Mouse (Mus musculus): Measurements from ENCODE around the gene Hnrnpd. TPM values are rescaled to one million over a fixed set of nuclear protein-coding genes. Genes with fewer than 3 reads are reported as not detected.

Hnrnpd gene
- polyA plus RNA-seq, 1 experiment from 2014 or later: 178 TPM

GRCm38 (mm10) chr5:100000048-100000447 is 21.3 kb upstream of the Hnrnpd start:
- Histone ChIP-seq H3K27me3 (replicated peaks) (no peaks in the 10 kb centered on the region), H3K4me2 (no peak overlapping the region), H3K27ac (no peak overlapping the region), H3K36me3 (no peaks in the 10 kb centered on the region), H3K4me3 (replicated peaks) (no peak overlapping the region), H3K9me3 (no peaks in the 10 kb centered on the region), H3K4me1 (no peaks in the 10 kb centered on the region), H3K9ac (no peak overlapping the region)
- 78% methylated on average over 7 of the region's 7 CpGs for WGBS
- ATAC-seq (ENCODE audit: insufficient read depth, low FRiP score, low read depth): peak; percentile 47; the same call in 1 of the 2 replicates

GRCm38 (mm10) chr5:99994680-99995079 is 15.9 kb upstream of the Hnrnpd start:
- Histone ChIP-seq H3K27ac (no peak overlapping the region), H3K4me1 (no peaks in the 10 kb centered on the region), H3K9ac (no peak overlapping the region), H3K36me3 (no peaks in the 10 kb centered on the region), H3K4me3 (replicated peaks) (no peak overlapping the region), H3K9me3 (no peaks in the 10 kb centered on the region), H3K27me3 (replicated peaks) (no peaks in the 10 kb centered on the region), H3K4me2 (no peak overlapping the region)
- ATAC-seq (ENCODE audit: insufficient read depth, low FRiP score, low read depth): no peak
- 80% methylated on average over 3 of the region's 3 CpGs for WGBS

GRCm38 (mm10) chr5:99994166-99994565 is 15.4 kb upstream of the Hnrnpd start:
- Histone ChIP-seq H3K36me3 (no peaks in the 10 kb centered on the region), H3K27me3 (replicated peaks) (no peaks in the 10 kb centered on the region), H3K9me3 (no peaks in the 10 kb centered on the region), H3K27ac (no peak overlapping the region), H3K4me3 (replicated peaks) (no peak overlapping the region), H3K4me2 (no peak overlapping the region), H3K4me1 (no peaks in the 10 kb centered on the region), H3K9ac (no peak overlapping the region)
- ATAC-seq (ENCODE audit: insufficient read depth, low FRiP score, low read depth): no peak
- 78% methylated on average over 3 of the region's 3 CpGs for WGBS

GRCm38 (mm10) chr5:99983452-99984061 is 4.8 kb upstream of the Hnrnpd start:
- Histone ChIP-seq H3K4me3 (replicated peaks) (no peak overlapping the region), H3K9ac (no peak overlapping the region), H3K27me3 (replicated peaks) (no peaks in the 10 kb centered on the region), H3K4me1 (no peaks in the 10 kb centered on the region), H3K9me3 (no peaks in the 10 kb centered on the region), H3K27ac (no peak overlapping the region), H3K4me2 (no peak overlapping the region), H3K36me3 (no peaks in the 10 kb centered on the region)
- no peak for ATAC-seq (ENCODE audit: insufficient read depth, low FRiP score, low read depth)
- WGBS: 85% methylated on average over 9 of the region's 9 CpGs

GRCm38 (mm10) chr5:99977516-99978301 is 1.0 kb downstream of the Hnrnpd start:
- peak overlapping the region; percentile 67 for H3K4me2 ChIP-seq
- WGBS: under 1% methylated on average over 50 of the region's 50 CpGs
- peak overlapping the region; percentile 94 for H3K4me3 ChIP-seq (replicated peaks)
- peak overlapping the region; percentile 97 for H3K9ac ChIP-seq
- peak overlapping the region; percentile 99 for H3K27ac ChIP-seq
- H3K27me3 ChIP-seq (replicated peaks): no peaks in the 10 kb centered on the region
- no peaks in the 10 kb centered on the region for H3K36me3 ChIP-seq
- H3K9me3 ChIP-seq: no peaks in the 10 kb centered on the region
- H3K4me1 ChIP-seq: 0 out of 2 replicates have a peak, but pooled peaks cover 3% of the 10 kb centered on the region
- peak; percentile 45 for ATAC-seq (ENCODE audit: insufficient read depth, low FRiP score, low read depth)

GRCm38 (mm10) chr5:99976334-99976955 is 2.3 kb downstream of the Hnrnpd start:
- Histone ChIP-seq H3K9me3 (no peaks in the 10 kb centered on the region), H3K4me2 (peak overlapping the region; percentile 67), H3K9ac (peak overlapping the region; percentile 97; the same call in 1 of the 2 replicates), H3K4me1 (0 out of 2 replicates have a peak, but pooled peaks cover 3% of the 10 kb centered on the region), H3K27me3 (replicated peaks) (no peaks in the 10 kb centered on the region), H3K36me3 (no peaks in the 10 kb centered on the region), H3K4me3 (replicated peaks) (peak overlapping the region; percentile 94), H3K27ac (no peak overlapping the region)
- WGBS: 4% methylated on average over 8 of the region's 8 CpGs
- no peak for ATAC-seq (ENCODE audit: insufficient read depth, low FRiP score, low read depth)

- Histone ChIP-seq H3K27me3 (replicated peaks) (no peaks in the 10 kb centered on the region), H3K36me3 (0 out of 2 replicates have a peak, but pooled peaks cover 2% of the 10 kb centered on the region), H3K9me3 (no peaks in the 10 kb centered on the region), H3K27ac (no peak overlapping the region), H3K9ac (no peak overlapping the region), H3K4me3 (replicated peaks) (peak overlapping the region; percentile 24; the same call in 1 of the 2 replicates), H3K4me2 (peak overlapping the region; percentile 67), H3K4me1 (0 out of 2 replicates have a peak, but pooled peaks cover 3% of the 10 kb centered on the region)
- ATAC-seq (ENCODE audit: insufficient read depth, low FRiP score, low read depth): no peak
- WGBS: 46% methylated on average over 1 of the region's 1 CpGs
These were observed 3.0 kb downstream of the Hnrnpd start for GRCm38 (mm10) chr5:99975776-99976175.

- Histone ChIP-seq H3K27me3 (replicated peaks) (no peaks in the 10 kb centered on the region), H3K9ac (no peak overlapping the region), H3K4me1 (0 out of 2 replicates have a peak, but pooled peaks cover 3% of the 10 kb centered on the region), H3K9me3 (no peaks in the 10 kb centered on the region), H3K36me3 (0 out of 2 replicates have a peak, but pooled peaks cover 5% of the 10 kb centered on the region), H3K27ac (no peak overlapping the region), H3K4me3 (replicated peaks) (0 out of 2 replicates have a peak overlapping the region, but pooled peaks have one; percentile 16), H3K4me2 (peak overlapping the region; percentile 41)
- no peak for ATAC-seq (ENCODE audit: insufficient read depth, low FRiP score, low read depth)
- WGBS: 37% methylated on average over 4 of the region's 4 CpGs
These were observed 3.7 kb downstream of the Hnrnpd start for GRCm38 (mm10) chr5:99975061-99975460.

- H3K9ac ChIP-seq: no peak overlapping the region
- no peak overlapping the region for H3K4me3 ChIP-seq (replicated peaks)
- 0 out of 2 replicates have a peak, but pooled peaks cover 5% of the 10 kb centered on the region for H3K36me3 ChIP-seq
- 10% methylated on average over 2 of the region's 2 CpGs for WGBS
- no peaks in the 10 kb centered on the region for H3K27me3 ChIP-seq (replicated peaks)
- H3K27ac ChIP-seq: no peak overlapping the region
- H3K4me1 ChIP-seq: 0 out of 2 replicates have a peak, but pooled peaks cover 3% of the 10 kb centered on the region
- H3K9me3 ChIP-seq: no peaks in the 10 kb centered on the region
- peak overlapping the region; percentile 41 for H3K4me2 ChIP-seq
- ATAC-seq (ENCODE audit: insufficient read depth, low FRiP score, low read depth): no peak
These were observed 4.8 kb downstream of the Hnrnpd start for GRCm38 (mm10) chr5:99973941-99974340.

- H3K9ac ChIP-seq: no peak overlapping the region
- no peak for ATAC-seq (ENCODE audit: insufficient read depth, low FRiP score, low read depth)
- H3K27ac ChIP-seq: no peak overlapping the region
- no peaks in the 10 kb centered on the region for H3K9me3 ChIP-seq
- H3K27me3 ChIP-seq (replicated peaks): no peaks in the 10 kb centered on the region
- WGBS: 72% methylated on average over 2 of the region's 2 CpGs
- H3K36me3 ChIP-seq: peaks cover 22% of the 10 kb centered on the region; the same call in 1 of the 2 replicates
- H3K4me2 ChIP-seq: no peak overlapping the region
- H3K4me1 ChIP-seq: no peaks in the 10 kb centered on the region
- H3K4me3 ChIP-seq (replicated peaks): no peak overlapping the region
These were observed 18.8 kb downstream of the Hnrnpd start for GRCm38 (mm10) chr5:99959960-99960359.

GRCm38 (mm10) chr5:99959236-99959936 is 19.4 kb downstream of the Hnrnpd start:
- Histone ChIP-seq H3K4me3 (replicated peaks) (no peak overlapping the region), H3K9me3 (no peaks in the 10 kb centered on the region), H3K4me2 (no peak overlapping the region), H3K9ac (no peak overlapping the region), H3K4me1 (no peaks in the 10 kb centered on the region), H3K27ac (no peak overlapping the region), H3K27me3 (replicated peaks) (no peaks in the 10 kb centered on the region), H3K36me3 (peaks cover 22% of the 10 kb centered on the region; the same call in 1 of the 2 replicates)
- 74% methylated on average over 2 of the region's 2 CpGs for WGBS
- no peak; the same call in 1 of the 2 replicates for ATAC-seq (ENCODE audit: insufficient read depth, low FRiP score, low read depth)

All from stomach, embryonic 15.5 days (tissue).